Mouse (Mus musculus) myocyte (in vitro differentiated cells): Measurements from ENCODE around the gene 2210408I21Rik.

Experiments
- CEBPB ChIP-seq: IDR thresholded peaks from 2 replicates; pipeline ENCODE4 v1.6.1; 2011; ENCODE audit warnings: mild to moderate bottlenecking, moderate library complexity; ENCODE audit not compliant: poor library complexity, insufficient read depth, severe bottlenecking
- E2F4 ChIP-seq: IDR thresholded peaks from one replicate; pipeline ENCODE4 v1.6.1; 2011; ENCODE audit warnings: mild to moderate bottlenecking, control low read depth, moderate library complexity; ENCODE audit not compliant: insufficient read depth
- MAX ChIP-seq: IDR thresholded peaks from one replicate; pipeline ENCODE4 v1.6.1; 2011; ENCODE audit warnings: low read depth, mild to moderate bottlenecking, control low read depth
- MYOD1 ChIP-seq, 3 experiments: IDR thresholded peaks; one replicate each; pipeline ENCODE4 v1.6.1; 2011; ENCODE audit warnings: control low read depth in 2 of 3, low read depth in 2 of 3, mild to moderate bottlenecking in 2 of 3, moderate library complexity in 1 of 3; ENCODE audit not compliant: insufficient read length in 2 of 3, control insufficient read depth in 1 of 3
- MYOG ChIP-seq, 3 experiments: IDR thresholded peaks; one replicate each; pipeline ENCODE4 v1.6.1; 2011; ENCODE audit warnings: control low read depth in 2 of 3, low read depth in 2 of 3, mild to moderate bottlenecking in 2 of 3; ENCODE audit not compliant: insufficient read length in 2 of 3, control insufficient read depth in 1 of 3, insufficient read depth in 1 of 3
- POLR2A ChIP-seq: IDR thresholded peaks from one replicate; pipeline ENCODE4 v1.6.1; 2011; ENCODE audit warnings: low read depth, mild to moderate bottlenecking, control low read depth, moderate library complexity; ENCODE audit not compliant: insufficient read length
- POLR2AphosphoS2 ChIP-seq: IDR thresholded peaks from one replicate; pipeline ENCODE4 v1.6.1; 2011; ENCODE audit warnings: low read depth, control low read depth; ENCODE audit not compliant: insufficient read length
- REST ChIP-seq: IDR thresholded peaks from one replicate; pipeline ENCODE4 v1.6.1; 2011; ENCODE audit warnings: mild to moderate bottlenecking, control low read depth, moderate library complexity; ENCODE audit not compliant: insufficient read depth, insufficient read length
- TCF12 ChIP-seq: IDR thresholded peaks from one replicate; pipeline ENCODE4 v1.6.1; 2011; ENCODE audit warnings: mild to moderate bottlenecking, control low read depth; ENCODE audit not compliant: poor library complexity, insufficient read depth, severe bottlenecking
- TCF3 ChIP-seq: IDR thresholded peaks from one replicate; pipeline ENCODE4 v1.6.1; 2011; ENCODE audit warnings: low read depth, control low read depth; ENCODE audit not compliant: insufficient read length
- USF1 ChIP-seq: IDR thresholded peaks from one replicate; pipeline ENCODE4 v1.6.1; 2011; ENCODE audit warnings: low read depth, mild to moderate bottlenecking, control low read depth, moderate library complexity

DNA sequence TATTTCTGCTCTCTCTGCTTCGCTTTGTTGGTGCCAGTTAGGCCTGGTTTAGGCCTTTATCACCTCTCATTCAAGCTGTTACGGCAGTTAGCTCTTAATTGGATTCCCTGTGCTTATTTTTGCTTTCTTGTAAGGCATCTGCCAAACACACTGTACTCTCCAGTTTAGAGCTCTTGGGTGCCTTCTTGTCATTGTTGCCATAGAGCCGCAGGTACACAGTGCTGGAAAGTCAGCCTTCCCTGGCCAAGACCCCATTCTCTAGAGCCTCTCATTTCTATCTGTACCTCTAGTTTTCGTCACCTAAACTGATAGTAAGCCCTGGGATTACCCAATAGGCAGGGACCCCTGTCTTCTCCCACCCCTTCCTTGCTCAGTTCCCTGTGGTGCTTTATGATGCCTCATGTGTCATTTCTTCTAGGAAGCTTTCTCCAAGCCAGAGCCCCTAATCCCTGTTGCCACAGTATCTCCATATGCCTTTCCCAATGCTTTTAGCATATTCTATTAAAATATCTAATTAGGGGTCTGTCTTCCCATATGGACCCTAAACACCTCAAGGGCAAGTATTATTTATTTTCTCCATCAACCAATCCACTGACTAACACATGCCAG, 82.4 kb downstream of the 2210408I21Rik start:
- TF ChIP-seq TCF3, result no peak
- no peak for TF ChIP-seq TCF12
- no peak for TF ChIP-seq POLR2A
- TF ChIP-seq MAX, result no peak
- TF ChIP-seq USF1, result no peak
- TF ChIP-seq REST, result no peak
- no peak for TF ChIP-seq MYOG (IDR thresholded peaks at IDR 0.05; ENCODE audit: control insufficient read depth in 1 of 3, insufficient read depth in 1 of 3, insufficient read length in 2 of 3, low read depth in 2 of 3)
- TF ChIP-seq POLR2AphosphoS2, result no peak
- TF ChIP-seq CEBPB, result no peak
- no peak for TF ChIP-seq E2F4
- TF ChIP-seq MYOD1 (IDR thresholded peaks at IDR 0.05; ENCODE audit: control insufficient read depth in 1 of 3, insufficient read length in 2 of 3, low read depth in 2 of 3), result no peak
